Mouse (Mus musculus) cortical plate, adult 2 months (tissue): ENCODE data around the gene Lysmd2.

Experiments
- CTCF ChIP-seq: fragments of 200-500 bp; IDR thresholded peaks from 2 replicates; pipeline ENCODE4 v1.5.1; 2011; ENCODE audit warnings: mild to moderate bottlenecking, control low read depth, low read length; ENCODE audit not compliant: insufficient read depth; ENCODE audit errors: extremely low read depth
- POLR2A ChIP-seq: fragments of 200-500 bp; IDR thresholded peaks from 2 replicates; pipeline ENCODE4 v1.6.1; 2011; ENCODE audit warnings: mild to moderate bottlenecking, low read length, control low read depth; ENCODE audit not compliant: insufficient read depth; ENCODE audit errors: extremely low read depth

DNA sequence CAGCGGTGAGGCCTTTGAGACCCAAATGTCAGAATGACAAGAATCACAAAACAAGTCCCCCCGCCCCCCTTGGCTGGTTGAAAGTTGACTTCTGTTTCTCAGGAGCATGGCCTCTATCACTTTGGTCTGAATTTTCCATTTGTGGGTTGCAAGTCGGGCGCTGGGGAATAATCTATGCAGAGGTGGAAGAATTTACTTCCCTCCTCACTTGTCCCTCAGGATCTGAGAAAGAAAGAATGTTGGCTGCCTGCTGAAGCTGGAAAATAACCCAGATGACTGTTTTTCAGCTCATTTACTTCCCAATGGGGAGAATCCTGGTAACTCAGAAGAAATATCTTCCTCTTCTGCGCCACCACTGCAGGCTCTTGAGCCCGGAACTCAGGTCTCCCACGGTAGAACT is 52.8 kb downstream of the Lysmd2 start:
- TF ChIP-seq CTCF (no peak), POLR2A (no peak)
